In the genomic region with DNA sequence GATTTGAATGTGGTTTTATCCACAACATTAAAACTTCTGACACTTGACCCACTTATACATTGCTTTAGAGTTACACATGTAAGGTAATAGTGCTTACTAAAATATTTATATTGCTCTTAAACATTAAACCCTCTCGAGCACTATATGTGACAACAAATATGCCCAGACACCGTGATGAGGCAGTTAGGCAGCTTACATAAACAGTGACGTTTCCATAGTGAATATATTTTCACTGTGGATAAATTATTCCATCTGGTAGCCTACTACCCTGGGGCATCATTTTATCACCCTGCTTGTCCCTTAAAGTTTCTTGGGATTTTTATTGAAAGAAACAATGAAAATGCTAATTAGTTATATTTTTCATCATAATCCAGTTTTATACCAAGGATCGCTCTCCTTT, we compare ENCODE assay signal across 28 mouse cellular contexts.
A peak's percentile ranks its signal among the peaks of the same experiment; 100 is the strongest.
DNase-seq lines count a peak whose midpoint lies in the region; ATAC-seq and TF ChIP-seq lines count a peak whose summit lies in the region.
"Had no signal": no experiment of that assay in that cellular context is flagged by ENCODE, and none has a peak within 500 bp of the region (broad histone marks: within the 10 kb centered on the region; RNA-seq: fewer than 3 reads in every experiment).

No protein-coding gene starts in this region.

- ATAC-seq in frontal cortex, adult (ENCODE audit: low TSS enrichment) = 0 out of 2 replicates have a peak, but pooled peaks have one; percentile 38
- no peak for ATAC-seq in midbrain, embryonic 14.5 days (ENCODE audit: low FRiP score, low TSS enrichment)
- ATAC-seq in midbrain, postnatal 0 days (ENCODE audit: low FRiP score) = no peak
- peak; percentile 51; the same call in 1 of the 2 replicates for ATAC-seq in midbrain, embryonic 16.5 days
- peak; percentile 49; the same call in 1 of the 2 replicates for ATAC-seq in neural tube, embryonic 14.5 days (ENCODE audit: low read depth)
- no peak for ATAC-seq in erythroid progenitor cell, adult 5-6 weeks (replicated peaks; ENCODE audit: low FRiP score, poor library complexity, severe bottlenecking)
- ATAC-seq: activated CD4-positive, CD25-positive, alpha-beta regulatory T cell, adult 4 months; CD4-positive, CD25-positive, alpha-beta regulatory T cell, adult 4 months; forebrain, embryonic 13.5 days; forebrain, embryonic 15.5 days; Patski had no signal

- H3K4me3 ChIP-seq in midbrain, embryonic 14.5 days (replicated peaks; ENCODE audit: low read depth, low read length) = no peak overlapping the region
- H3K4me3 ChIP-seq in midbrain, postnatal 0 days (ENCODE audit: low read depth, low read length) = no peak overlapping the region
- H3K4me3 ChIP-seq in midbrain, embryonic 16.5 days (ENCODE audit: low read depth, low read length) = no peak overlapping the region
- H3K4me3 ChIP-seq in midbrain, embryonic 10.5 days = no peak overlapping the region
- H3K4me3 ChIP-seq in neural tube, embryonic 14.5 days (ENCODE audit: low read depth, low read length) = no peak overlapping the region
- H3K4me3 ChIP-seq: embryonic facial prominence, embryonic 13.5 days; embryonic facial prominence, embryonic 15.5 days; erythroblast, embryonic 14.5 days; forebrain, embryonic 13.5 days; forebrain, embryonic 15.5 days had no signal

- H3K4me1 ChIP-seq in midbrain, embryonic 14.5 days (ENCODE audit: control insufficient read depth, insufficient read depth, low read length) = no peaks in the 10 kb centered on the region; the same call in 1 of the 2 replicates
- H3K4me1 ChIP-seq in midbrain, postnatal 0 days (ENCODE audit: insufficient read depth, low read length) = no peaks in the 10 kb centered on the region
- peaks cover 3% of the 10 kb centered on the region for H3K4me1 ChIP-seq in midbrain, embryonic 16.5 days (ENCODE audit: control insufficient read depth, insufficient read depth, low read length)
- H3K4me1 ChIP-seq in midbrain, embryonic 10.5 days = no peaks in the 10 kb centered on the region
- H3K4me1 ChIP-seq in neural tube, embryonic 14.5 days (ENCODE audit: control insufficient read depth, insufficient read depth, low read length) = no peaks in the 10 kb centered on the region
- H3K4me1 ChIP-seq: embryonic facial prominence, embryonic 13.5 days; embryonic facial prominence, embryonic 15.5 days; forebrain, embryonic 15.5 days had no signal

- no peak overlapping the region for H3K4me2 ChIP-seq in midbrain, embryonic 14.5 days (ENCODE audit: low read length)
- H3K4me2 ChIP-seq in midbrain, postnatal 0 days (ENCODE audit: low read depth, low read length, poor library complexity, severe bottlenecking) = no peak overlapping the region
- no peak overlapping the region for H3K4me2 ChIP-seq in midbrain, embryonic 16.5 days (ENCODE audit: low read length)
- no peak overlapping the region for H3K4me2 ChIP-seq in neural tube, embryonic 14.5 days (ENCODE audit: low read depth, low read length)
- H3K4me2 ChIP-seq: embryonic facial prominence, embryonic 13.5 days; embryonic facial prominence, embryonic 15.5 days; forebrain, embryonic 13.5 days; forebrain, embryonic 15.5 days had no signal

- H3K9me3 ChIP-seq in midbrain, embryonic 14.5 days (ENCODE audit: control insufficient read depth, low read length) = no peaks in the 10 kb centered on the region
- H3K9me3 ChIP-seq in midbrain, postnatal 0 days (ENCODE audit: low read length) = no peaks in the 10 kb centered on the region
- no peaks in the 10 kb centered on the region for H3K9me3 ChIP-seq in midbrain, embryonic 16.5 days (replicated peaks; ENCODE audit: control insufficient read depth, low read length, poor library complexity, severe bottlenecking)
- no peaks in the 10 kb centered on the region for H3K9me3 ChIP-seq in midbrain, embryonic 10.5 days (replicated peaks)
- no peaks in the 10 kb centered on the region for H3K9me3 ChIP-seq in neural tube, embryonic 14.5 days (ENCODE audit: control insufficient read depth, low read length)
- H3K9me3 ChIP-seq: embryonic facial prominence, embryonic 13.5 days; embryonic facial prominence, embryonic 15.5 days; forebrain, embryonic 13.5 days; forebrain, embryonic 15.5 days; G1E had no signal

- no peak for TF ChIP-seq CTCF in midbrain, postnatal 0 days (IDR thresholded peaks at IDR 0.05)

- DNase-seq in frontal cortex, adult 2 months (ENCODE audit: extremely low spot score in 1 of 2, low spot score in 1 of 2) = no peak
- peak; percentile 37 for DNase-seq in midbrain, embryonic 14.5 days
- DNase-seq in midbrain, postnatal 0 days (ENCODE audit: low spot score) = no peak
- no peak for DNase-seq in midbrain, embryonic 10.5 days (ENCODE audit: low spot score)
- DNase-seq: adrenal gland, adult 8-10 months; adrenal gland, postnatal 14 days; B cell, adult 2 months; cerebellum, adult 11 months; cerebellum, adult 18-20 months; cerebellum, adult 8-10 months; cerebellum, adult 9-11 months; cerebellum, postnatal 14 days; cerebellum, postnatal 36 days; embryo, embryonic 11 days had no signal

- H3K36me3 ChIP-seq in midbrain, embryonic 14.5 days (ENCODE audit: control insufficient read depth, insufficient read depth, low read length) = no peaks in the 10 kb centered on the region
- H3K36me3 ChIP-seq in midbrain, postnatal 0 days (ENCODE audit: insufficient read depth, low read length) = no peaks in the 10 kb centered on the region
- H3K36me3 ChIP-seq in midbrain, embryonic 16.5 days (ENCODE audit: control insufficient read depth, insufficient read depth, low read length) = no peaks in the 10 kb centered on the region
- no peaks in the 10 kb centered on the region for H3K36me3 ChIP-seq in midbrain, embryonic 10.5 days
- no peaks in the 10 kb centered on the region for H3K36me3 ChIP-seq in neural tube, embryonic 14.5 days (ENCODE audit: control insufficient read depth, insufficient read depth, low read length)
- H3K36me3 ChIP-seq: embryonic facial prominence, embryonic 13.5 days; embryonic facial prominence, embryonic 15.5 days; forebrain, embryonic 15.5 days; G1E had no signal

- no peaks in the 10 kb centered on the region for H3K27me3 ChIP-seq in midbrain, embryonic 14.5 days (ENCODE audit: control insufficient read depth, insufficient read depth, low read length)
- no peaks in the 10 kb centered on the region for H3K27me3 ChIP-seq in midbrain, postnatal 0 days (ENCODE audit: insufficient read depth, low read length)
- no peaks in the 10 kb centered on the region for H3K27me3 ChIP-seq in midbrain, embryonic 16.5 days (ENCODE audit: control insufficient read depth, insufficient read depth, low read depth, low read length)
- H3K27me3 ChIP-seq in midbrain, embryonic 10.5 days (ENCODE audit: low read depth, poor library complexity, severe bottlenecking) = no peaks in the 10 kb centered on the region
- no peaks in the 10 kb centered on the region for H3K27me3 ChIP-seq in neural tube, embryonic 14.5 days (ENCODE audit: control insufficient read depth, insufficient read depth, low read length)
- H3K27me3 ChIP-seq: CH12.LX; embryonic facial prominence, embryonic 13.5 days; embryonic facial prominence, embryonic 15.5 days; forebrain, embryonic 13.5 days; forebrain, embryonic 15.5 days had no signal

- H3K27ac ChIP-seq in midbrain, embryonic 14.5 days (replicated peaks; ENCODE audit: low read depth, low read length) = no peak overlapping the region
- no peak overlapping the region for H3K27ac ChIP-seq in midbrain, postnatal 0 days (ENCODE audit: low read depth, low read length)
- H3K27ac ChIP-seq in midbrain, embryonic 16.5 days (ENCODE audit: low read length) = no peak overlapping the region
- no peak overlapping the region for H3K27ac ChIP-seq in midbrain, embryonic 10.5 days (replicated peaks)
- H3K27ac ChIP-seq in neural tube, embryonic 14.5 days (ENCODE audit: low read depth, low read length) = no peak overlapping the region
- H3K27ac ChIP-seq: embryonic facial prominence, embryonic 13.5 days; embryonic facial prominence, embryonic 15.5 days; forebrain, embryonic 13.5 days; forebrain, embryonic 15.5 days had no signal

- H3K9ac ChIP-seq in midbrain, embryonic 14.5 days (replicated peaks; ENCODE audit: low read length) = no peak overlapping the region
- no peak overlapping the region for H3K9ac ChIP-seq in midbrain, postnatal 0 days (replicated peaks; ENCODE audit: low read length, poor library complexity, severe bottlenecking)
- no peak overlapping the region for H3K9ac ChIP-seq in midbrain, embryonic 16.5 days (ENCODE audit: low read depth, low read length)
- H3K9ac ChIP-seq in neural tube, embryonic 14.5 days (replicated peaks; ENCODE audit: low read depth, low read length) = no peak overlapping the region
- H3K9ac ChIP-seq: embryonic facial prominence, embryonic 13.5 days; embryonic facial prominence, embryonic 15.5 days; forebrain, embryonic 13.5 days; forebrain, embryonic 15.5 days had no signal

- 40% methylated on average over 4 of the region's 4 CpGs for WGBS in midbrain, embryonic 14.5 days
- 36% methylated on average over 4 of the region's 4 CpGs for WGBS in midbrain, postnatal 0 days
- WGBS in midbrain, embryonic 16.5 days = 47% methylated on average over 4 of the region's 4 CpGs
- 89% methylated on average over 4 of the region's 4 CpGs for WGBS in midbrain, embryonic 10.5 days
- WGBS in neural tube, embryonic 14.5 days = 55% methylated on average over 4 of the region's 4 CpGs

Comparison
In these comparisons a context has a peak if more than half of its experiments do, and no peak if none do; other contexts are left out.
1. ATAC-seq: peak in frontal cortex, adult (single experiment), midbrain, embryonic 16.5 days (single experiment) and neural tube, embryonic 14.5 days (single experiment); none in midbrain, embryonic 14.5 days (single experiment), midbrain, postnatal 0 days (single experiment) and erythroid progenitor cell, adult 5-6 weeks (single experiment).